Comparison of ENCODE assay signal across 21 mouse cellular contexts in genomic region chr15:31565786-31566185, GRCm38 (mm10).
"Had no signal": no experiment of that assay in that cellular context is flagged by ENCODE, and none has a peak within 500 bp of the region (broad histone marks: within the 10 kb centered on the region; RNA-seq: fewer than 3 reads in every experiment).

No protein-coding gene starts in this region.

- H3K27ac ChIP-seq: heart, adult 2 months; heart, embryonic 13.5 days; heart, embryonic 15.5 days; hindbrain, embryonic 13.5 days; hindbrain, embryonic 15.5 days; hindbrain, postnatal 0 days; kidney, embryonic 15.5 days; kidney, postnatal 0 days; limb, embryonic 13.5 days; limb, embryonic 15.5 days; liver, embryonic 13.5 days had no signal

- DNase-seq: gastrocnemius, postnatal 14 days; gastrocnemius, postnatal 36 days; heart, adult 11 months; heart, adult 2 months; heart, postnatal 14 days; heart, postnatal 36 days; layer of hippocampus, postnatal 36 days; left cerebral cortex, postnatal 4 days; liver, embryonic 13.5 days had no signal

- ATAC-seq: intestine, embryonic 16.5 days had no signal

- H3K4me3 ChIP-seq: heart, adult 2 months; heart, embryonic 13.5 days; heart, embryonic 15.5 days; hindbrain, embryonic 13.5 days; hindbrain, embryonic 15.5 days; kidney, embryonic 15.5 days; limb, embryonic 13.5 days; limb, embryonic 15.5 days; liver, embryonic 13.5 days had no signal

- H3K9me3 ChIP-seq: heart, embryonic 13.5 days; heart, embryonic 15.5 days; hindbrain, embryonic 13.5 days; hindbrain, embryonic 15.5 days; kidney, embryonic 15.5 days; limb, embryonic 13.5 days; limb, embryonic 15.5 days; liver, embryonic 13.5 days had no signal

- H3K27me3 ChIP-seq: heart, embryonic 13.5 days; heart, embryonic 15.5 days; hindbrain, embryonic 13.5 days; hindbrain, embryonic 15.5 days; kidney, embryonic 15.5 days; limb, embryonic 13.5 days; limb, embryonic 15.5 days; liver, embryonic 13.5 days had no signal

- H3K9ac ChIP-seq: heart, embryonic 13.5 days; heart, embryonic 15.5 days; hindbrain, embryonic 13.5 days; hindbrain, embryonic 15.5 days; kidney, embryonic 15.5 days; limb, embryonic 13.5 days; limb, embryonic 15.5 days; liver, embryonic 13.5 days had no signal

- H3K4me2 ChIP-seq: heart, embryonic 11.5 days; heart, embryonic 13.5 days; heart, embryonic 15.5 days; hindbrain, embryonic 13.5 days; hindbrain, embryonic 15.5 days; kidney, embryonic 15.5 days; limb, embryonic 13.5 days; limb, embryonic 15.5 days; liver, embryonic 11.5 days; liver, embryonic 13.5 days had no signal

- H3K4me1 ChIP-seq: hindbrain, embryonic 15.5 days had no signal

- H3K36me3 ChIP-seq: heart, embryonic 13.5 days; heart, embryonic 15.5 days; hindbrain, embryonic 13.5 days; hindbrain, embryonic 15.5 days; kidney, embryonic 15.5 days; limb, embryonic 13.5 days; limb, embryonic 15.5 days; liver, embryonic 13.5 days had no signal
